Mouse (Mus musculus) kidney, adult 2 months (tissue): Measurements from ENCODE around the gene BC037034.

Source experiments
- CTCF ChIP-seq: fragments of 200-500 bp; conservative IDR thresholded peaks from 2 replicates; pipeline ENCODE4 v1.5.1; 2011; ENCODE audit warnings: low read depth, mild to moderate bottlenecking, control low read depth, low read length, moderate library complexity, mixed read lengths; ENCODE audit not compliant: insufficient read depth, insufficient read length
- POLR2A ChIP-seq: fragments of 200-500 bp; IDR thresholded peaks from one replicate; pipeline ENCODE4 v1.6.1; 2011; ENCODE audit warnings: low read depth, low read length, control low read depth

- TF ChIP-seq CTCF (no peak), POLR2A (no peak)
Observed at GRCm38 (mm10) chr5:138226491-138226890, 37.3 kb downstream of the BC037034 start.
